Mouse (Mus musculus) G1E (cell line): Measurements from ENCODE around the gene Ppm1g.

Experiments used
- CTCF ChIP-seq: IDR thresholded peaks from 2 replicates; pipeline ENCODE4 v1.5.1; 2012; ENCODE audit warnings: low read depth, low read length, inconsistent platforms, mixed read lengths
- GATA1 ChIP-seq: IDR thresholded peaks from 2 replicates; pipeline ENCODE4 v1.6.1; 2012; ENCODE audit warnings: borderline replicate concordance, low read length, inconsistent platforms, mixed read lengths
- GATA2 ChIP-seq: IDR thresholded peaks from 2 replicates; pipeline ENCODE4 v1.6.1; 2012; ENCODE audit warnings: low read depth, low read length, inconsistent platforms, borderline replicate concordance
- TAL1 ChIP-seq: conservative IDR thresholded peaks from 2 replicates; pipeline ENCODE4 v1.6.1; 2012; ENCODE audit warnings: low read depth, low read length, inconsistent platforms, mixed read lengths

DNA sequence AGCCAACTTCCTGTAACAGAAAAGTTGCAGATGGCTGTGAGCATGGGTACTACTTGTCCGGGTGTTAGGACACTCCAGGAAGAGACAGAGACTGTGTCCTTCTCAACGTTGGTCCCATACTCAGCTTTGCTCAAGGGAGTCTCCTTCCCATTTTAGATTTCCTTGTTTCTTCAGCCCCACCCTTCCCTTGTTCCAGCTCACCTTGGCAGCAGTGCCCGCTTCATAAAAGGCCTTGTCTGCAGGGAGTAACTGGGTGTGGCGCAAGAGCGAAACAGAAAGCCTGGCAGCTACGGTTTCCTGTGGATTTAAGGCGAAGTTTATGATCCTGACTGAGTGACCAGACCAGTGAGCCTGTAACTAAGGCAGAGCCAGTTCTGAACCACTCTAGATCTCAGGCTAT is 34.0 kb upstream of the Ppm1g start:
- TF ChIP-seq TAL1 (no peak), CTCF (no peak), GATA2 (no peak), GATA1 (no peak)
